Mouse (Mus musculus) embryonic stem cell, embryonic (primary cell): Measurements from ENCODE around the gene Esp8.
"Not testable (repeated sequence)": the region's sequence is repeated elsewhere in the genome, so short reads cannot be mapped to it uniquely, and the experiment has no call there.

ENCODE experiments used
- CTCF ChIA-PET, 4 experiments: fragments of 300-600 bp in 2 of 4; fragments of 350-600 bp in 2 of 4; sonication (Branson Sonifier 250); formaldehyde crosslinking; loops; one replicate each; lab custom pipeline; 2022; ENCODE audit warnings: inconsistent platforms in 2 of 4; lab: Charles Lee
- POLR2A ChIA-PET, 4 experiments: fragments of 300-600 bp in 2 of 4; fragments of 350-600 bp in 2 of 4; sonication (Branson Sonifier 250); formaldehyde crosslinking; loops; one replicate each; lab custom pipeline; 2022; ENCODE audit warnings: antibody characterized with exemption in 4 of 4, inconsistent platforms in 1 of 4; lab: Charles Lee

Esp8 gene

DNA sequence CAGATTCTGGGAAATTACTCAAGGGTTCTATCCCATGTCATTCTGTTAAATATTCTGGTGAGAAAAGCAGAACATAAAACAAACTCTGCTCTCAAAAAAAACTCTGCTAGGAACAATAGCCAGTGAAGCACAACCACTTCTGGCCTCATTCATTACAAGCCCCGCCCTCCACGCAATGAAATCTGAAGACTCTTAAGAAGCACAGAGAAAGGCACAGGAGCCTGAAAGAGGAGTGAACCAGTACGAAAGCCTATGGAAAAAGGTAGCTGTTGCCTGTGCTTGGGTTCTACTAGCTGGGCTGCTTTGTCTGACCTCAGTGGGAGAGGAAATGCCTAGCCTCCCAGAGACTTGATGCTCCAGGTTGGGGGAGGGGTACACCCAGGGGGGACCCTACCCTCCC, at the start of gene Esp8:
Gene Esp8, plus strand, starts transcription at position 205 of the 400 bp plus-strand sequence.
- POLR2A ChIA-PET: no interaction called here

DNA sequence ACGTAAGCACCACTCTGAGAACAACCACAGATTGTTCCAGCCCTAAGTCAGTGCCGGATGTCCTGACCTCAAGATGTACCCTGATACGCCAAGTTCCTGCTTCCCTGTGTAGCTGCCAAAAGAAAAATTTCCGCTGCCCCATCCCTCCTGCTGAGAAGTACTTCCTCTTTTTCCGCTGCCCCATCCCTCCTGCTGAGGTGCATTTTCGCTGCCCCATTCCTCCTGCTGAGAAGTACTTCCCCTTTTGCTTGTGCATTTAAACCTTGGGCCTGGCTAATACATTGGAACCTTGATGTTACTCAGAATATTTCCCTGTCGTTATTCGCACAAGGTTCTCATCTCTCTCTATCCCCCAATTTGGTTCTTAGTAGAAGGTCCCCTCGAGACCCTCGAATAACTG, 36.3 kb upstream of the Esp8 start:
- POLR2A ChIA-PET, CTCF ChIA-PET: not testable (repeated sequence)

More for the DNA sequence above, at the start of gene Esp8:
- CTCF ChIA-PET: no interaction called here

DNA sequence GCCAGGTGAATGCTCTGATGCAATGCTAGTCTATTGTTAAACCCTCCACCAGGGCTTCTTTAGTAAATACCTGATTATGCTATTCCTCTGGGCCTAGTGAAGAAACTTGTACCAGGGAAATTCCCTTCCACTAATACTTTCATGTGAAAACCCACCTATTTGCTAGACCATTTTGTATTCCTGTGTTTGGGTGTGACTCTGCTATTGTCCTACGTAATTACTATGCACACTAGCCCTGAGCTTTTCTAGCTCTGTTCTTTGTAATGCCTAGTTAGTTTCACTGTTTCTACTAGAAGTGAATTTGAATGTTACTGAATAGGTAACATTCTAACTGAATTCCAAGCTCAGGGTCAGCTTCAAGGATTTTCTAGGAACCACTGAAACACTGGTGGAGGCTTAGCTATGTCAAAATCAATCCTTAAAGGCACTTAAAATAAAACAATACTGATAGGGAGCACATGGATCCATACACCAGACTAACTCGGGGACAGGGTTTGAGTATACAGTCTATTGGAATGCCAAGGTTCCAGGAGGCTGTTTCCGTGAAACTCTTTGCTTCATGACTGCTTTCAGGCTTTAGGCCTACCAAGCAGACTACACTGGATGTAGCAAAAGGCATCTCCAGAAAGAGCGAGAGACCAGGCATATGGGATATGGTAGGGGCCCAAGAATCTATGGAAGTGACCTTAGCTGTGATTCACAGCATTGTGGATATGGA, 24.2 kb upstream of the Esp8 start:
- POLR2A ChIA-PET, CTCF ChIA-PET: not testable (repeated sequence)

DNA sequence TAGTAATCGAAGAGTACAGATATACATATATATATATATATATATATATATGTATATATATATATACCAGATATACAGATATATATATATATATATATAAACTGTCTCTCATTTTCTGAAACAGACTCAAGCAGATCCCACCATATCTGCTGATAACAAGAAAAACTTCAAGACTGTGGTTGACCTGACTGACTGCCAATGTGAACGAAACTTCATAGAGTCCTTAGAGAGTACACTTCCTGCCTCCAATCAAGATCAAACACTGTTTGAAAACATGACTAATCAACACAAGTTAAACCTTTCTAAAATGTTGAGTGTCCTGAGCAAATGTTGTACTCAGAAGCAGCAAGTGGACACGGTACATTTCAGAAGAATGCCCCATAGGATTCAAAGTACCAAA, 10.0 kb downstream of the Esp8 start:
- CTCF ChIA-PET: no interaction called here
- POLR2A ChIA-PET: no interaction called here

DNA sequence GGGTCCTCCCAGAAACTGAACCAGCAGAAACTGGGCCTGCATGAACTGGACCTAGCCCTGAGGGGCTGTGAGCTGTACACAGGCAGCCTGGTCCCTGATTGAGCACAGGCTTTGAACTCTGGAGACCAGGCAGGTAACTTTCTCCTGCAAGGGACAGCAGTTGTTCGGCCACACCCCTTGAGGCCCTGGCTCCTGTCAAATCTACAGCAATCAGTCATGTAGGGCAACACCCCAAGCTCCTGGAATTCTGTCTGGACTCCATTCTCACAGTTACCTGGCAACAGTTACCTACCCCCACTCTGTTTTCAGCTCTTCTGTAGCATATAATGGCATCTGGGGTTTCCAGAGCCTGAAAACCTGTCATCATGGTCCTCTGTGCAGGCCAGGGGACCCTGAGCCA, 11.3 kb downstream of the Esp8 start:
- ChIA-PET CTCF (no interaction called here), POLR2A (no interaction called here)

- CTCF ChIA-PET: not testable (repeated sequence)
- POLR2A ChIA-PET: interaction anchor here in 1 of 4 experiments (0.5 kb wide), 1 partner anchor 248 kb away, joined by 3 read pairs; no protein-coding TSS in a partner anchor
These were observed 27.2 kb downstream of the Esp8 start for GRCm38 (mm10) chr17:40547005-40547404.

GRCm38 (mm10) chr17:40553470-40553869, 33.6 kb downstream of the Esp8 start:
- POLR2A ChIA-PET: no interaction called here
- CTCF ChIA-PET: no interaction called here

DNA sequence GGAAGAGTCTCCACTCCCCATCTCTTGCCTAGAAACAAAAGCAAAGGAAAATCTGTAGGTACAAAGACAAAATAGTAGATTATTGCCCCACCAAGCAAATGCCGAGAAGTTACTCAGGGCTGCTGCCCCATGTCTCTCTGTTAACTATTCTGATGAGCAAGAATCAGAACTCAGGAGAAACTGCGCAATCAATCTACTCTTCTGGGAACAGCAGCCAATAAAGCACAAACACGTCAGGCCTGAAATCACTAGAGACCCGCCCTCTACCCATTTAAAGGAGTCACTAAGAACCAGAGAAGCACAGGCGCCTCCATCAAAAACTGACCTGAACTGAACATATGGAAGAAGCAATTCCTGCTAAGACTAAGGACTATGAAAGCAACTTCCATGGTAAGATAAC, 41.4 kb downstream of the Esp8 start, which contains the start of gene Esp6:
Gene Esp6, plus strand, starts transcription at position 301 of the 400 bp plus-strand sequence.
- ChIA-PET POLR2A (no interaction called here), CTCF (no interaction called here)
